Mouse (Mus musculus): Measurements from ENCODE around the gene Nsmce3.

Nsmce3 gene

GRCm38 (mm10) chr7:64862978-64863377 lies 9.8 kb downstream of the Nsmce3 start:
- no peak for DNase-seq (ENCODE audit: low read depth)

GRCm38 (mm10) chr7:64856526-64857082 lies 16.2 kb downstream of the Nsmce3 start:
- no peak for DNase-seq (ENCODE audit: low read depth)

GRCm38 (mm10) chr7:64855976-64856375 lies 16.8 kb downstream of the Nsmce3 start:
- no peak for DNase-seq (ENCODE audit: low read depth)

GRCm38 (mm10) chr7:64855389-64855927 lies 17.3 kb downstream of the Nsmce3 start:
- DNase-seq (ENCODE audit: low read depth), result no peak

GRCm38 (mm10) chr7:64850791-64851190 lies 22.0 kb downstream of the Nsmce3 start:
- DNase-seq (ENCODE audit: low read depth), result no peak

- DNase-seq (ENCODE audit: low read depth), result no peak
Observed at GRCm38 (mm10) chr7:64847366-64847899, 25.4 kb downstream of the Nsmce3 start.

- DNase-seq (ENCODE audit: low read depth), result no peak
Observed at GRCm38 (mm10) chr7:64846061-64846460, 26.7 kb downstream of the Nsmce3 start.

GRCm38 (mm10) chr7:64840946-64841659 lies 31.7 kb downstream of the Nsmce3 start:
- no peak for DNase-seq (ENCODE audit: low read depth)

- DNase-seq (ENCODE audit: low read depth), result no peak
Observed at GRCm38 (mm10) chr7:64840576-64840895, 32.3 kb downstream of the Nsmce3 start.

GRCm38 (mm10) chr7:64839801-64840575 lies 32.8 kb downstream of the Nsmce3 start:
- DNase-seq (ENCODE audit: low read depth), result no peak

GRCm38 (mm10) chr7:64839281-64839680 lies 33.5 kb downstream of the Nsmce3 start:
- no peak for DNase-seq (ENCODE audit: low read depth)

GRCm38 (mm10) chr7:64830214-64830995 lies 42.4 kb downstream of the Nsmce3 start:
- DNase-seq (ENCODE audit: low read depth), result no peak

GRCm38 (mm10) chr7:64821081-64821480 lies 51.7 kb downstream of the Nsmce3 start:
- DNase-seq (ENCODE audit: low read depth), result no peak

- no peak for DNase-seq (ENCODE audit: low read depth)
Observed at GRCm38 (mm10) chr7:64819683-64820082, 53.1 kb downstream of the Nsmce3 start.
